Mouse (Mus musculus) urinary bladder, postnatal 10 days (tissue): ENCODE measurements around the gene Hnrnpk.
"Not testable (repeated sequence)": the region's sequence is repeated elsewhere in the genome, so short reads cannot be mapped to it uniquely, and the experiment has no call there.

Experiments used
- DNase-seq: peaks from one replicate; pipeline ENCODE4 v3.0.0; 2022; ENCODE audit warnings: low spot score

The Hnrnpk gene

GRCm38 (mm10) chr13:58403243-58403642, at the start of gene Hnrnpk:
Hnrnpk (minus strand) TSS chr13:58403343.
- not testable (repeated sequence) for DNase-seq

GRCm38 (mm10) chr13:58452246-58452645, 49.1 kb upstream of the Hnrnpk start:
- DNase-seq, result no peak

GRCm38 (mm10) chr13:58450459-58451182, 47.5 kb upstream of the Hnrnpk start:
- no peak for DNase-seq

GRCm38 (mm10) chr13:58446541-58446940, 43.4 kb upstream of the Hnrnpk start:
- DNase-seq, result no peak

- no peak for DNase-seq
Measured at GRCm38 (mm10) chr13:58443787-58444186, 40.6 kb upstream of the Hnrnpk start.

GRCm38 (mm10) chr13:58443326-58443725, 40.2 kb upstream of the Hnrnpk start:
- no peak for DNase-seq

GRCm38 (mm10) chr13:58439716-58440115, 36.6 kb upstream of the Hnrnpk start:
- DNase-seq, result no peak

GRCm38 (mm10) chr13:58423061-58423660, 20.0 kb upstream of the Hnrnpk start:
- DNase-seq, result no peak

- DNase-seq, result no peak
Measured at GRCm38 (mm10) chr13:58422242-58422641, 19.1 kb upstream of the Hnrnpk start.

- DNase-seq, result no peak
Measured at GRCm38 (mm10) chr13:58421026-58421425, 17.9 kb upstream of the Hnrnpk start.

GRCm38 (mm10) chr13:58419266-58419665, 16.1 kb upstream of the Hnrnpk start:
- no peak for DNase-seq

- no peak for DNase-seq
Measured at GRCm38 (mm10) chr13:58418656-58419055, 15.5 kb upstream of the Hnrnpk start.

- no peak for DNase-seq
Measured at GRCm38 (mm10) chr13:58415838-58416237, 12.7 kb upstream of the Hnrnpk start.

- no peak for DNase-seq
Measured at GRCm38 (mm10) chr13:58415374-58415773, 12.2 kb upstream of the Hnrnpk start.

- DNase-seq, result no peak
Measured at GRCm38 (mm10) chr13:58411073-58411472, 7.9 kb upstream of the Hnrnpk start.

- DNase-seq, result no peak
Measured at GRCm38 (mm10) chr13:58402744-58403110, 416 bp downstream of the Hnrnpk start.

GRCm38 (mm10) chr13:58402003-58402743, 970 bp downstream of the Hnrnpk start, which contains the start of gene Rmi1:
Rmi1 (plus strand) TSS chr13:58402248.
- peak; percentile 94 for DNase-seq

- DNase-seq, result peak; percentile 21
Measured at GRCm38 (mm10) chr13:58401135-58402002, 1.8 kb downstream of the Hnrnpk start.

GRCm38 (mm10) chr13:58400576-58400975, 2.6 kb downstream of the Hnrnpk start:
- no peak for DNase-seq

- DNase-seq, result no peak
Measured at GRCm38 (mm10) chr13:58397651-58398050, 5.5 kb downstream of the Hnrnpk start.

- not testable (repeated sequence) for DNase-seq
Measured at GRCm38 (mm10) chr13:58394392-58394791, 8.8 kb downstream of the Hnrnpk start.
